Mouse (Mus musculus) lung, adult 2 months (tissue): ENCODE results near the gene Zfp790.

Source experiments
- CTCF ChIP-seq: fragments of 200-500 bp; IDR thresholded peaks from 2 replicates; pipeline ENCODE4 v1.5.1; 2011; ENCODE audit warnings: mild to moderate bottlenecking, low read length, control low read depth; ENCODE audit not compliant: insufficient read depth
- POLR2A ChIP-seq: fragments of 200-500 bp; IDR thresholded peaks from 2 replicates; pipeline ENCODE4 v1.6.1; 2011; ENCODE audit warnings: low read depth, mild to moderate bottlenecking, control low read depth, low read length, borderline replicate concordance; ENCODE audit errors: extremely low read depth

DNA sequence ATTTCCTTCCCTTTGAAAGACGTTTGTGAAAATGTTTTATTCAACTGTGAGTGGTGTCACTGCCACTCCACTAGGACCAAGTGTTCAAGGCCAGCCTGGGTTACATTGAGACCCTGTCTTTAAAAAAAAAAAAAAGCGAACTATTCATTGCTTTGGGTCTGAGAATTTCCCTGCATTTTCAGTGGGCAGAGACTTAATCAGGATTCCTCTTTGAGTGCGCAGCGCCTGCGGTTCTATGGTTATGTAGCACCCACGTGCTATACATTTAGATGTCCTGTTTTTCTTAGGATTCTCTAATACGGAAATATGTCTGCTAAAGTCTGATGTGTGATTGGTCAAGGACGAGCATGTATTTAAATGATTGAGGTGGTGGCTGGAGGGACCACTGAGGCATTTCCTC lies 30.9 kb upstream of the Zfp790 start:
- TF ChIP-seq CTCF: no peak
- TF ChIP-seq POLR2A: no peak
